ENCODE assay signal across 8 mouse cellular contexts in the genomic region with DNA sequence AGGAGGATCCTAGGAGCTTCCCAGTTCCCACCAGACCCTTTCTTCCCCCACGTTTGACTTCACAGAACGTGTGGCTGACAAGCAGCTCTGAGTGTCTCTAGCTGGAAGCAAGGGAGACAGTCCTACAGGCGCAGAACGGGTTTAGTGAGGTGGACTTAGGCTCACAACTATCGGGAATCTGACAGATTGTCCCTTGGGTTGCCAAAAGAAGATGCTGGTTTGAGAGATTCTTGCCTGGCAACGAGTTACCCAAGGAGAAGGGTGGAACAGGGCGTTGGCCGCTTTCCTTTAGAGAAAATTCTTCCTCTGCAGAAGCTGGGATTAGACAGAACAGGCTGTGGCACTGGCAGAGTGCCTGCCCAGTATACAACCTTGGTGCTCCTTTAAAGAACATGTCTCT. TPM values are rescaled to one million over a fixed set of nuclear protein-coding genes. Genes with fewer than 3 reads are reported as not detected.
DNase-seq lines count a peak whose midpoint lies in the region; ATAC-seq and TF ChIP-seq lines count a peak whose summit lies in the region.

No protein-coding gene starts in this region.

- H3K36me3 ChIP-seq in kidney, postnatal 0 days (ENCODE audit: insufficient read depth, low read length): no peaks in the 10 kb centered on the region
- no peaks in the 10 kb centered on the region for H3K36me3 ChIP-seq in hindbrain, embryonic 16.5 days (ENCODE audit: control insufficient read depth, insufficient read depth, low read length)
- H3K36me3 ChIP-seq in neural tube, embryonic 15.5 days: no peaks in the 10 kb centered on the region

- TF ChIP-seq POLR2A in lung, adult 2 months (IDR thresholded peaks at IDR 0.05; ENCODE audit: borderline replicate concordance, extremely low read depth, low read depth, low read length): no peak

- H3K9ac ChIP-seq in kidney, postnatal 0 days (ENCODE audit: low read depth, low read length): no peak overlapping the region
- H3K9ac ChIP-seq in hindbrain, embryonic 16.5 days (ENCODE audit: low read depth, low read length): peak overlapping the region; percentile 81
- peak overlapping the region; percentile 81 for H3K9ac ChIP-seq in neural tube, embryonic 15.5 days (replicated peaks)

- 0 out of 2 replicates have a peak overlapping the region, but pooled peaks have one; percentile 93 for H3K4me2 ChIP-seq in kidney, postnatal 0 days (ENCODE audit: low read length)
- H3K4me2 ChIP-seq in hindbrain, embryonic 16.5 days (ENCODE audit: low read length): peak overlapping the region; percentile 73
- H3K4me2 ChIP-seq in neural tube, embryonic 15.5 days: peak overlapping the region; percentile 82

- no peaks in the 10 kb centered on the region for H3K4me1 ChIP-seq in kidney, postnatal 0 days (replicated peaks; ENCODE audit: insufficient read depth, low read length)
- H3K4me1 ChIP-seq in hindbrain, embryonic 16.5 days (ENCODE audit: control insufficient read depth, insufficient read depth, low read depth, low read length): peaks cover 8% of the 10 kb centered on the region
- H3K4me1 ChIP-seq in neural tube, embryonic 15.5 days: peaks cover 14% of the 10 kb centered on the region
- H3K4me1 ChIP-seq in lung, adult 2 months (ENCODE audit: control insufficient read depth, insufficient read depth, low read length): peaks cover 3% of the 10 kb centered on the region; the same call in 1 of the 2 replicates

- no peak overlapping the region for H3K27ac ChIP-seq in kidney, postnatal 0 days
- H3K27ac ChIP-seq in hindbrain, embryonic 16.5 days (ENCODE audit: low read depth, low read length): peak overlapping the region; percentile 87
- H3K27ac ChIP-seq in neural tube, embryonic 15.5 days (replicated peaks): 0 out of 2 replicates have a peak overlapping the region, but pooled peaks have one; percentile 87

- 40% methylated on average over 8 of the region's 8 CpGs for WGBS in kidney, postnatal 0 days
- WGBS in hindbrain, embryonic 16.5 days: 29% methylated on average over 8 of the region's 8 CpGs
- WGBS in neural tube, embryonic 15.5 days: 39% methylated on average over 8 of the region's 8 CpGs
- WGBS in lung, adult 2 months: 28% methylated on average over 8 of the region's 8 CpGs

- no peak for TF ChIP-seq CTCF in kidney, postnatal 0 days (IDR thresholded peaks at IDR 0.05; ENCODE audit: low read depth)
- no peak for TF ChIP-seq CTCF in lung, adult 2 months (IDR thresholded peaks at IDR 0.05; ENCODE audit: insufficient read depth, low read length)

- DNase-seq in kidney, postnatal 0 days (ENCODE audit: low spot score): no peak
- DNase-seq in kidney, postnatal 14 days: no peak
- peak; percentile 71 for DNase-seq in cerebellum, postnatal 25 days
- no peak for DNase-seq in ovary, postnatal 10 days (ENCODE audit: low spot score)
- DNase-seq in lung, adult 2 months: no peak
- DNase-seq in kidney, adult 11 months: no peak

- H3K27me3 ChIP-seq in kidney, postnatal 0 days (ENCODE audit: insufficient read depth, low read length): peaks cover 11% of the 10 kb centered on the region
- no peaks in the 10 kb centered on the region for H3K27me3 ChIP-seq in hindbrain, embryonic 16.5 days (replicated peaks; ENCODE audit: control insufficient read depth, insufficient read depth, low read length)
- H3K27me3 ChIP-seq in neural tube, embryonic 15.5 days (replicated peaks): 0 out of 2 replicates have a peak, but pooled peaks cover 7% of the 10 kb centered on the region

- no peak for ATAC-seq in kidney, postnatal 0 days (replicated peaks; ENCODE audit: low FRiP score, low read depth)
- ATAC-seq in hindbrain, embryonic 16.5 days: peak; percentile 26; the same call in 1 of the 2 replicates
- no peak for ATAC-seq in neural tube, embryonic 15.5 days (ENCODE audit: low FRiP score)

- H3K9me3 ChIP-seq in kidney, postnatal 0 days (replicated peaks; ENCODE audit: low read length): no peaks in the 10 kb centered on the region
- no peaks in the 10 kb centered on the region for H3K9me3 ChIP-seq in hindbrain, embryonic 16.5 days (ENCODE audit: control insufficient read depth, low read length)
- H3K9me3 ChIP-seq in neural tube, embryonic 15.5 days (replicated peaks): no peaks in the 10 kb centered on the region

- H3K4me3 ChIP-seq in kidney, postnatal 0 days (replicated peaks; ENCODE audit: low read depth, low read length): no peak overlapping the region
- peak overlapping the region; percentile 63 for H3K4me3 ChIP-seq in hindbrain, embryonic 16.5 days (ENCODE audit: low read length)
- H3K4me3 ChIP-seq in neural tube, embryonic 15.5 days (replicated peaks): peak overlapping the region; percentile 67
- no peak overlapping the region for H3K4me3 ChIP-seq in lung, adult 2 months (replicated peaks; ENCODE audit: extremely low read depth, low read depth, low read length)

RNA-seq across cellular contexts. Expression of a gene that starts 0.4 kb away (rescaled TPM):
- 2.5 and 3.2 TPM in 2 replicates for polyA plus RNA-seq in kidney, postnatal 0 days (2015; fragmentation: Nextera tagmentation; extraction: Ambion mirVana)
- 5.2 and 6.7 TPM in 2 replicates for polyA plus RNA-seq in hindbrain, embryonic 16.5 days (2015; fragmentation: Nextera tagmentation; extraction: Ambion mirVana)
- polyA plus RNA-seq in neural tube, embryonic 15.5 days (2015; fragmentation: Nextera tagmentation; extraction: Ambion mirVana): 7.2 and 7.7 TPM in 2 replicates
- polyA plus RNA-seq in lung, adult 2 months (2012; rRNA removed): 0.20 and 0.65 TPM in 2 replicates

RNA-seq across cellular contexts. Expression of a gene that starts 12.1 kb away (rescaled TPM):
- polyA plus RNA-seq in kidney, postnatal 0 days (2015; fragmentation: Nextera tagmentation; extraction: Ambion mirVana): 2.6 and 3.0 TPM in 2 replicates
- polyA plus RNA-seq in hindbrain, embryonic 16.5 days (2015; fragmentation: Nextera tagmentation; extraction: Ambion mirVana): 21.7 and 31.4 TPM in 2 replicates
- 19.0 and 25.6 TPM in 2 replicates for polyA plus RNA-seq in neural tube, embryonic 15.5 days (2015; fragmentation: Nextera tagmentation; extraction: Ambion mirVana)
- 1.3 and 4.4 TPM in 2 replicates for polyA plus RNA-seq in lung, adult 2 months (2012; rRNA removed)

RNA-seq across cellular contexts. Expression of a gene that starts 57.4 kb away (rescaled TPM):
- 44.9 and 47.2 TPM in 2 replicates for polyA plus RNA-seq in kidney, postnatal 0 days (2015; fragmentation: Nextera tagmentation; extraction: Ambion mirVana)
- polyA plus RNA-seq in hindbrain, embryonic 16.5 days (2015; fragmentation: Nextera tagmentation; extraction: Ambion mirVana): 124 and 127 TPM in 2 replicates
- polyA plus RNA-seq in neural tube, embryonic 15.5 days (2015; fragmentation: Nextera tagmentation; extraction: Ambion mirVana): 119 and 132 TPM in 2 replicates
- polyA plus RNA-seq in lung, adult 2 months (2012; rRNA removed): 6.8 and 7.6 TPM in 2 replicates

Comparison
In these comparisons a context has a peak if more than half of its experiments do, and no peak if none do; other contexts are left out.
1. DNase-seq: peak in cerebellum, postnatal 25 days (2 of 2); none in kidney, postnatal 0 days (single experiment), kidney, postnatal 14 days (single experiment), ovary, postnatal 10 days (single experiment), lung, adult 2 months (single experiment) and kidney, adult 11 months (single experiment).
2. H3K4me3 ChIP-seq: peak in hindbrain, embryonic 16.5 days (single experiment) and neural tube, embryonic 15.5 days (single experiment); none in kidney, postnatal 0 days (single experiment) and lung, adult 2 months (single experiment).
3. Peak in every context shown above with its lines, with median percentiles within 50 percentile points of each other: H3K4me2 ChIP-seq.